Mouse (Mus musculus) layer of hippocampus, adult 9-10 months (tissue): ENCODE measurements around the gene Gm853.

Source experiments
- DNase-seq: peaks from one replicate; pipeline ENCODE4 v3.0.0; 2022; ENCODE audit warnings: low spot score

The Gm853 gene

DNA sequence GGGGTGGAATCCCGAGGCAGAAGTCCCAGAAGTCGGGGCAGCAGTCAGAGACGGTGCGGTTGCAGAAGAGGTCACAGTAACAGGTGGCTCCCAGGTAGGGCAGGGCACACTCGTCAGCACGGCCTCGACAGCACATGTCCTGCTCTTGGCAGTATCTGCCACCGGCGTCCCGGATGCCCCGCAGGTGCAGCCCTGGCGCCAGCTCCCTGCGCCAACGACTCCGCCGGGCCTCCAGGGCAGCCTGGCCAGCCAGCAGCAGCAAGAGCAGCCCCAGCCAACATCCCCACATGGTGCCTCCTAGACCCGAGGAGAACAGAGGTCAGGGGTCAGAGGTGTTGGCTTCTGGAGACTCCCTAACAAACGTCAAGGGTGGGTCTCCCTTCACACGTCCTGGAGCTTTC lies 48.3 kb downstream of the Gm853 start:
- no peak for DNase-seq

DNA sequence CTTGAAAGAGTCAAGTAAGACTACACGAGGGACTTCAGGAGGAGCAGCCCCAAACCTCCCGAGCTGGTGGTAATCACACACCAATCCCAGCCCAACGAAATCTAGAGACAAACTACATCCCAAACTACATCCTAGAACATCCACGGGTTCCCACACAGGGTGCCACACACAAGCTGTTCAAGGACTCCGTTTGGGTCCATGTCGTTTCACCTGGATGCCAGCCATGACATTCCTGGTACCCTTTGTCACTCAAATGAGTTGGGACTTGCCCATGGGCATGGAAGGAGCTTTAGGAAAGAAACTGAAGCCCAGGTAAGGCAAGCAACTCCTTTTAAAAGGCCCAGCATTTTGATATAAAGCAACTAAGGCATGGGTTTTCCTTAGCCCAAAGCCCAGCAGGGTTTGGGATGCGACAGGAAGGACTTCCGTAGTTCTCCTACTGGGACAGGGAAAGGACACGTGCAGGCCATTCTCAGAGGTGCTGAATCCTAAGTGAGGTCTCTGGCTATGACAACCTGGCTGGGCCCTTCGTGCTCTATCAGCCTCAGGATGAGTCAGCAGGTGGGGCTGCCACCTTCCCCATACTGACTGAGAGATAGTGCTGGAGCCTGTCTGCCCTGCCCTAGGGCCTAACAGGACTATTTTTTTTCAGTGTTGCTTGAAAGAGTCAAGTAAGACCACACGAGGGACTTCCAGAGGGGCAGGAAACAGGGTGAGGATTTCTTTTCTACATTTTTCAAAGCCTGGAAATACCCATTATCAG lies 49.0 kb downstream of the Gm853 start:
- DNase-seq = no peak

DNA sequence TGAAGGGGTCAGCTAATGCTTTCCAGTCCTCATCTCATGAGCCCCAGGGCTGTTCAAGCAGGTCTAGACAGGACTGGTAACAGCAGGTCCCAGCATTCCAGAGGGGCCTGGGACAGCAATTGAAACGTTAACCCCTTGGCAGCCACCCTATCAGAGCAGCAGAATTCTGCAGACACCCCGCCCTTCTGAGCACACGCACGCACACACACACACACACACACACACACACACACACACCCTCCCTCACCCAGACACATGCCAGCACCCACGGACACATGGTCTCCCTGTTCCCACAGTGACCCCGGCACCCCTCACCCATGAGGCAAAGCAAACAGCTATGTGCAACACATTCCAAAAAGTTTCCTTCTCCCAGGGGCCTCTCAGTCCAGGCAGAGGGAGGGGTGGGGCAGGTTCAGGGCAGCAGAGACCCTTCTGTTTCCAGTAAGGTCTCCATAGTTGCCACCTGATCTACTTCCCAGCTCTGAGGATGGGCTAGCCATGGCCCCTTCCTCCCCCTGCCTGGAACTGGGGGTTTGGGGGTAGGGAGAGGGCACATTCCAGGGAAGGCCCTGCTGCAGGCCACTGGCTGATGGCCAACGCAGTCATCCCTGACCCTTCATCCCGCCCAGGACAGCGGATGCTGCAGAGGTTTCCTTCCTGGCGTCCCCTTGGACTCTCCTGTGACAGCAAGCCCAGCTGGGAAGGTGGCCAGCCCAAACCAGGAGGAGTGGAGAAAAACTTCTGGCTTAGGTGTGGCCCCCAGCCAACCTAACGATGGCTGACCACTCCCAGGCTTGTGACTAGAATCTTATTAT lies 50.0 kb downstream of the Gm853 start:
- DNase-seq = no peak

DNA sequence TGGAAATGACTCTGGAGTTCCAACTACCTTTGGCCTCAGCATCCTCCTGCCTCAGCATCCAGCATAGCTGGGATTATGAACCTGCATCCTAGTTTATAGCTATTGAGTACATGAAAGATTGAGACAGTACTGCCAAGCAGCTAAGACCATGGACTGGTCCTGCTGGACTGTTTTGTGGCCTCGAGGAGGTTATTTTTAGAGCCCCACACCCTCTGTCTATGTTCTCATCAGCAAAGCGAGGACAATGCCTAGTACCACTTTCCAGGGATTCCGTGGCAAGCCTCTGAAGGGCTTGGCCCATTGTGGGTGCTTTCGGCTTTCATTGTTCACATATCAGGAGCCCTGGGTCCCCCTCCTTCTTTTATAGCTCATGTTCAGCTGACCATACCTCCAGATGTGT lies 51.8 kb downstream of the Gm853 start:
- no peak for DNase-seq

DNA sequence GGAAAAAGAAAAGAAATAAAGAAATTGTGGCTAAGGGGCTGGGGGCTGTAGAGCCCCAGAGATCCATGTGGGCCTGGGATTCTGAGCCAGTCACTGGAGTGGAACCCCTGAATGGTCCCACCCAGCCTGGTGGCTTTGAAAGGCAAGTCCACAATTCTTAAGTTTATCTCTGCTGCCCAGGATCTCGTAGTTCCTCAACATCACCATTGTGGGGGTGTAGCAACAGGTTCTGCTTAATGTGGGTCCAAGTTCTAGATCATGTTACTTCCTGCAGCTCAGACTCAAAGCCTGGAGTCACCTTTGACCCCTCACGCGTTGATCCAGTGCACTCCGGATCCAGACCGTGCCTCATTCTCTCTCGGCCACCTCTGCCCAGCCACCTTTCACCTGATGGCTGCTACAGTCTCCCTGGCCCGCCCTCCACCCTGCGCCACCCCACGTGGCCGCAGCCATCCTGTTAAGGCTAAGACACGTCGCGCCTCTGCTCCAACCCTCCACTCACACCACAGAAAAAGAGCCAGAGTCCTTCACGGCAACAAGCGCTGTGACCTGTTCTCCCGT lies 52.7 kb downstream of the Gm853 start:
- no peak for DNase-seq

DNA sequence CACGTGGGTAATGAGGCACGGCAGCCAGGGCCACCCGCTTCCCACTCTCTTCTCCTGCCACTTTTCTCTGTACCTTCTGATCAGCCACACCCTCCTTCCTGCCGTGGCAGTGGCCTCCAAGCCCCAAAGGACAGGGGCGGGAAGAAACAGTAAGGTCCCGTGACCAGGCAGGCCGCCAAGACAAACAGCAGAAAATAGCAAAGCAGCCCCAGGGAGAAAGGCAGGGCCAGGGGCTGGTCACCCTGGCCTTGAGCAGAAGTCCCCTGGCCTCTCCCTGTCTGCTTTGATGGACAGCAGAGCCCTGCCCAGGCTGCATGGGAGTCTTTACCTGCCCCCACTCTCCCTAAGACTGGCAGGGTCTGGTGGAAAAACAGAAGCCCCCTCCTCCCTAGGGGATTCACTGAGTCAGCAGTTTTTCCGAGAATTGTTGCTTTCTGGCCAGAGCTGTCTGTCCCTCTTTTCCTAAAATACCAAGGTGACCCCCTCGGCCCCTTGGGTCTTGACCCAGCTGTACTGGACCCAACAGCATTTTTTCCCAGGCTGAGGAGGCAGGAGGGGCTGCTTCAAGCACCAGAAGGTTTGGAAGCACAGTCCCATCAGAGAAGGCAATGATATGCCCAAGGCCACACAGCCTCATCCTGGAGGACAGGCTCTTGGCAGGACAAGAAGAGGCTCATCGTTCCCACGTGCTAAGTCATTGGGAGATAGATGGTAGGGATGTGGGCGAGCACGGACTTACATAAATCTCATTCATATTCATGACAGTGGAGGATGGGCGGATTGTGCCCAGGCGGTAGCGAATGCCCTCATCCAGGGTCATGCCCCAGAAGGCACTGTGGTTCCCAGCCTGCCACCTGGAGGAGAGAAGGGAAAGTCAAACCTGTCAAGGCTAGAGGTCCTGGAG lies 53.7 kb downstream of the Gm853 start:
- no peak for DNase-seq

DNA sequence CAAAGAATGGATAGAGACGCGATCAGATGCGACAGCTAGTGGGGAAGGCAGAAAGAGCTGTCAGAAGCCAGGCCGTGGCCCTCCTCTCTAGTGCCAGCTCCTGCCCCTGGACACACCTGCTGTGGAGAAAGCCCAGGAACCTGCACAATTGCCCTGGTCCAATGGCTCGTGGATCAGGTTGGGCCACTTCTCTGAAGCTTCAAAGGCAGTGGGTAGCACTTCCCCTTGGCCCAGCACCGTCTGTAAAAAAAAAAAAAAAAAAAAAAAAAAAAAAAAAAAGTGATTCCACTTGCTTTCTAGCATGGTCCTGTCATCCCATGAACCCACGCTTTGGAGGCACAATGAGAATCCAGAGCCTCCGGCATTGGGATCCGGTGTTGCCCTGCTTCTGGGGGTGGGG lies 54.4 kb downstream of the Gm853 start:
- no peak for DNase-seq

DNA sequence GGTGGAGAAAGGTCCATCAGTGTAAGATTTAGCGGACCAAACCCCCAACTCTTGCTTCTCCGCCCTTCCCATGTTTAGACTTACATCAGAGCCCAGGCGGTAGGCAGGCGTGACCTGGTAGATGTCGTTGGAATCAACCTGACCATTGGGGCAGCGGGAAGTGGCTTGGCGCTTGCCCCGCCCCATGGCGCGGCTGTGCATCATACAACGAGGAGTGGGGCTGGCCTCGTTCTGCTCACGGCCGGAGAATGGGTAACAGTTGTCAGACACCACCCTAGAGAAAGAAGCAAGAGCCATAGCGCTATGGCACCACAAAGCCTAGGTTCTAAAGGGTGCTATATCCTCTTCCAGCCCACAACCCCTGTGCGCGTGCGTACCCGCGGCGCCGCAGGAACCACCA lies 54.9 kb downstream of the Gm853 start:
- no peak for DNase-seq

DNA sequence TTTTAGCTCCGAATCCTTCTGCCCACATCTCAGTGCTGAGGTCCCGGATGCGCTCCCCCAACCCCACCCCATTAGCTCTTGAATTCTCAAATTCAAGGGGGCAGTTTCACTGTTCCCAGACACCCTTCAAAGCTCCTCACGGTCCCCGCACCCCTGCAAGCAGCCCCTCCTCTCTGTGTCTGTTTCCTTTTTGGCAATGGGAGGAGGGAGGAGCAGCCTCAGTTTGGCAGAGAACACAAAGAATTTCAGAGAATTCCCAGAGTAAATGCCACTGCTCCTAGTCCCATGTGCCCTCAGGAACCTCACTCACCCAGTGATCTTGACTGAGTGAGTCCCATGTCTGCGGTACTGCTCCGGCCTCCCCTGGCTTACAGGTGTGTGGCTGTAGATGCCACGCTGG lies 55.6 kb downstream of the Gm853 start:
- DNase-seq = no peak

DNA sequence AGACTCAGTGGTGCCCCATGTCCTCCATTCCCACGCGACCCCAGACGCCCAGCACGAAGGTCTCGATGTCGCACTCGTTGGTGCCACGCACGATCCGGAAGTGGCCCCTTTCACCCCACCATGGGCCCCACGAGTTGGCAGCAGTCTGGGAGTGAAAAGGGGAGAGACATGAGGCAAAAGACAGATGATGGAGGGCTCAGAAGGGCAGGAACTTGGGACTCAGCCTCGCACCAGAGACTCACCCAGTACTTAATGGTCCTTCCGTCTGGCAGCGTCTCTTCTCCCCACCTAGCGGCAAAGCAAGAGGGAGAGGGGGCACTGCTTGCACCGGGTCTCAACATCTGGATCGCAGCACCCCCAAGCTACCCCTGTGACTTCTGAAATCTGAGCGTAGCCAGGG lies 56.1 kb downstream of the Gm853 start:
- DNase-seq = no peak

DNA sequence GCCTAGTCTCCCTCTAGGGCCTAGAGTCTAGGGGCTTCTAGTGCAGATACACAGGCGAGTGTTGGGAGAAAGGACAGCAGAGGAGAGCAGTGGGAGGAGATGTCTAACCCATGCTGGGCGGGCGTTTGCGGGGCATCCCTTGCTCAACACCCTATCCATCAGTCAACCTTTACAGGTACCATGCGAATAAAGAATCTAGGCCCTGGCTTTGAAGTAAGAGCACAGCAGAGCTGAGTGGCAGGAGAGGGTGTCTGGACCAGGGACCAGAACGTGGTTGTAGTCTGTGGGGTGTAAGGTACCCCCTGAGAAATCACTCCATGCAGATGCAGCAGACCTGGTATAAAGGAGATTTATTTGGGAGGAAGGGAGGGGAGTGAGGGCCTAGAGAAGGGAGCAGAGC lies 58.1 kb downstream of the Gm853 start:
- DNase-seq = no peak

DNA sequence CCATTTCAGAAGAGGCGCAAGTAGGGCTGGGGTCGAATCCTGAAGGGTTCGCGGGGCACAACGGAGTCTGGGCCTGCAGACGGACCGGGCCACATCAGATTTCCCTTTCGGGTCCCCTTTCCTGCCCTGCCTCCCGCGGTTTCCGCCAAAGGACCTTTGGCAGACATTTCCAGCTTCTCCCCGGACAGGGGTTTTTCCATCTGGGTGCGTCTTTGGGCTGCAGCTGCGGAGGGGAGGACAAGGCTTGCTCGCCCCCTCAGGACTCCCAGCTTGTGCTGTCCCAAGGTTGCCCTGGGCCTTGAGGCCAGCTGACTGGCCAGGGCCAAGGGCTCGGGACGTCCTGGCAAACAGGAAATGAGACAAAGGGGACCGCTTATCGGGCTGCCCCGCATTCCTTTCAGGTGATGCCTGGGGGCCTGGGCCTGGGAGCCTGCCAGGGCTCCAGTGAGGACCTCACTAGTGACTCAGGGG lies 58.8 kb downstream of the Gm853 start:
- no peak for DNase-seq

DNA sequence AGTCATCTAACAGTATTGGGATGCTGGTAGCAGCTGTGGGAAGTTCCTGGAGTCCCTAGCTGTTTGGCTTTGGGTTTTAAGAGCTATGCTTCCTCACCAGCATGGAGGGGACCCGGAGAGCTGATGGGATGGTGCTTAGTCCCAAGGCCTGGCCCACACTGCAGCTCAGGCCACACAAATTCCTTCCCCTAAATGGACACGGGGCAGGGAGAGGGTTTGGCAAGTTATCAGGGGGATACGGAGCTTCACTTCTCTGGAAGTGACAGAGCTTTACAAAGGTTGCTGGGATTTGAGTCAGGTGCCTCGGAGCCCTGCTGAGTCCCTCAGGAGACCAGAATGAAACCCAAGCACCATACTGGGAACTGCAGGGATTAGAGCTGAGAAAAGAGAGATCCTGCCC lies 60.9 kb downstream of the Gm853 start:
- no peak for DNase-seq
